Comparison of ENCODE assay signal across 8 mouse cellular contexts in the genomic region with DNA sequence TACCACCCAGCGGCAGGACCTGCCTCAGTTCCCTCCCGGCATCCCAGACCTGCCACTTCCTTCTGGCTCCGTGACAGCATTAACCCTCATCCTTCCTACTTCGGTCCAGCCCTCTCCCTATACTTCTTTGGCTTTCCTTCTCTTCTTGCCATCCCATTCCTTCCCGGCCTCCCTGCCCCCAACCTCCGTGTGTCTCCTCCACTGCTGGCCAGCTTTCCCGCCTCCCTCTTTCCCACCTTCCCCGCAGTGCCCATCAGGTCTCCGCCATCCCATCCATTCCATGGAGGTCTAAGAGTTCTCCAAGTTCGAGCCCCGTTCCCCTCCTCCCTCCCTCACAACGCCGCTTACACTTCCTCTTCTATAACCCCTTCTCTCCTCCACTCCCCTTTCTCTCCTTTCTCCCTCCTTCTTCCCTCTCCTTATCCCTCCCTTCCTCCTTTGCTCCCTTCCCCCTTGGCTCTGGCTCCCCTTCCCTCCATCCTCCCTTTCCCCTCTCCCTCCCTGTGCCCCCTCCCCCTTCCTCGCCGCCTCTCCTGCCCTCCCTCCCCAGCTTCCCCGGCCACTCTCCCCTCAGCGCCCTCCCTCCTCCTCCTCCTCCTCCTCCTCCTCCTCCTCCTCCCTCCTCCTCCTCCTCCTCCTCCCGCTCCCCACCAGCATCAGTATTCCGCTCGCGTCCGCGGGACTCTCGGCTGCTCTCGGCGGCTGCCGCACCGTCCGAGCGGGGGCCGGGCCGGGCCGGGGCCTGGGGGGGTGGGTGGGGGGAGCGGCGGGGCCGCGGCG. TPM values are rescaled to one million over a fixed set of nuclear protein-coding genes. Genes with fewer than 3 reads are reported as not detected.
DNase-seq lines count a peak whose midpoint lies in the region; ATAC-seq and TF ChIP-seq lines count a peak whose summit lies in the region.

No protein-coding gene starts in this region.

- peaks cover 60% of the 10 kb centered on the region for H3K27me3 ChIP-seq in intestine, embryonic 15.5 days (replicated peaks)

- under 1% methylated on average over 16 of the region's 38 CpGs for WGBS in intestine, embryonic 15.5 days
- 3% methylated on average over 16 of the region's 38 CpGs for WGBS in olfactory bulb, adult 2 months

- H3K36me3 ChIP-seq in intestine, embryonic 15.5 days, result no peaks in the 10 kb centered on the region

- peak overlapping the region; percentile 51 for H3K4me3 ChIP-seq in intestine, embryonic 15.5 days (replicated peaks)
- H3K4me3 ChIP-seq in olfactory bulb, adult 2 months (ENCODE audit: insufficient read depth, low read depth, low read length), result peak overlapping the region; percentile 76

- peak overlapping the region; percentile 83 for H3K4me2 ChIP-seq in intestine, embryonic 15.5 days (replicated peaks)

- peak; percentile 9; the same call in 1 of the 2 replicates for ATAC-seq in frontal cortex, adult (ENCODE audit: low TSS enrichment)
- ATAC-seq in intestine, embryonic 15.5 days, result 0 out of 2 replicates have a peak, but pooled peaks have one; percentile 36
- no peak for ATAC-seq in activated CD4-positive, CD25-positive, alpha-beta regulatory T cell, adult 4 months

- H3K27ac ChIP-seq in intestine, embryonic 15.5 days, result no peak overlapping the region
- peak overlapping the region; percentile 84 for H3K27ac ChIP-seq in olfactory bulb, adult 2 months (ENCODE audit: insufficient read depth, low read depth, low read length)

- no peak for TF ChIP-seq POLR2A in olfactory bulb, adult 2 months (IDR thresholded peaks at IDR 0.05; ENCODE audit: insufficient read depth, low read depth, low read length)

- H3K9ac ChIP-seq in intestine, embryonic 15.5 days, result no peak overlapping the region

- no peak for DNase-seq in frontal cortex, postnatal 25 days (ENCODE audit: low spot score in 2 of 2)
- peak; percentile 61 for DNase-seq in right cerebral cortex, adult 18-20 months
- no peak for DNase-seq in right cerebral cortex, postnatal 36 days (ENCODE audit: low spot score in 2 of 2)
- DNase-seq in spleen, adult 12 weeks (ENCODE audit: low spot score), result no peak

- no peak for TF ChIP-seq CTCF in olfactory bulb, adult 2 months (IDR thresholded peaks at IDR 0.05; ENCODE audit: insufficient read depth, low read depth, low read length)

- no peaks in the 10 kb centered on the region for H3K9me3 ChIP-seq in intestine, embryonic 15.5 days

- H3K4me1 ChIP-seq in intestine, embryonic 15.5 days (replicated peaks), result 0 out of 2 replicates have a peak, but pooled peaks cover 11% of the 10 kb centered on the region
- H3K4me1 ChIP-seq in olfactory bulb, adult 2 months (ENCODE audit: control insufficient read depth, insufficient read depth, low read length), result peaks cover 41% of the 10 kb centered on the region

RNA-seq across cellular contexts. Expression of gene Lrrc4b, which starts 0.5 kb away (rescaled TPM):
- 0.82 and 0.86 TPM in 2 replicates for polyA plus RNA-seq in intestine, embryonic 15.5 days (2015; fragmentation: Nextera tagmentation; extraction: Ambion mirVana)
- polyA plus RNA-seq in olfactory bulb, adult 2 months (2012; ENCODE audit: insufficient read depth, insufficient read length, low replicate concordance, missing spikeins), result not detected in 2 replicates
- not detected for polyA plus RNA-seq in activated CD4-positive, CD25-positive, alpha-beta regulatory T cell, adult 4 months (2017; shearing (Covaris generic))

RNA-seq across cellular contexts. Expression of gene Aspdh, which starts 36.8 kb away (rescaled TPM):
- polyA plus RNA-seq in intestine, embryonic 15.5 days (2015; fragmentation: Nextera tagmentation; extraction: Ambion mirVana), result 0.70 and 1.2 TPM in 2 replicates
- polyA plus RNA-seq in olfactory bulb, adult 2 months (2012; ENCODE audit: insufficient read depth, insufficient read length, low replicate concordance, missing spikeins), result not detected in 2 replicates
- polyA plus RNA-seq in activated CD4-positive, CD25-positive, alpha-beta regulatory T cell, adult 4 months (2017; shearing (Covaris generic)), result not detected

RNA-seq across cellular contexts. Expression of gene Josd2, which starts 39.4 kb away (rescaled TPM):
- 76.0 and 87.3 TPM in 2 replicates for polyA plus RNA-seq in intestine, embryonic 15.5 days (2015; fragmentation: Nextera tagmentation; extraction: Ambion mirVana)
- not detected in 2 replicates for polyA plus RNA-seq in olfactory bulb, adult 2 months (2012; ENCODE audit: insufficient read depth, insufficient read length, low replicate concordance, missing spikeins)
- 10 to 100 TPM; 39.9 to 67.9 TPM for polyA plus RNA-seq in activated CD4-positive, CD25-positive, alpha-beta regulatory T cell, adult 4 months (2017; shearing (Covaris generic))

RNA-seq across cellular contexts. Expression of gene 1700008O03Rik, which starts 42.7 kb away (rescaled TPM):
- polyA plus RNA-seq in intestine, embryonic 15.5 days (2015; fragmentation: Nextera tagmentation; extraction: Ambion mirVana), result 0.48 and 0.99 TPM in 2 replicates
- polyA plus RNA-seq in olfactory bulb, adult 2 months (2012; ENCODE audit: insufficient read depth, insufficient read length, low replicate concordance, missing spikeins), result not detected in 2 replicates
- under 1 TPM; 0.59 to 0.66 TPM for polyA plus RNA-seq in activated CD4-positive, CD25-positive, alpha-beta regulatory T cell, adult 4 months (2017; shearing (Covaris generic))

RNA-seq across cellular contexts. Expression of gene Syt3, which starts 44.5 kb away (rescaled TPM):
- 0.90 and 1.9 TPM in 2 replicates for polyA plus RNA-seq in intestine, embryonic 15.5 days (2015; fragmentation: Nextera tagmentation; extraction: Ambion mirVana)
- not detected in 2 replicates for polyA plus RNA-seq in olfactory bulb, adult 2 months (2012; ENCODE audit: insufficient read depth, insufficient read length, low replicate concordance, missing spikeins)
- not detected for polyA plus RNA-seq in activated CD4-positive, CD25-positive, alpha-beta regulatory T cell, adult 4 months (2017; shearing (Covaris generic))
